Mouse (Mus musculus): ENCODE measurements around the gene Tmem120b.

Tmem120b gene

GRCm38 (mm10) chr5:123142161-123143157 lies 74.2 kb downstream of the Tmem120b start, which contains the start of gene Setd1b:
Gene Setd1b, plus strand, starts transcription at chr5:123142193.
- DNase-seq, result peak; percentile 60 to 62

DNA sequence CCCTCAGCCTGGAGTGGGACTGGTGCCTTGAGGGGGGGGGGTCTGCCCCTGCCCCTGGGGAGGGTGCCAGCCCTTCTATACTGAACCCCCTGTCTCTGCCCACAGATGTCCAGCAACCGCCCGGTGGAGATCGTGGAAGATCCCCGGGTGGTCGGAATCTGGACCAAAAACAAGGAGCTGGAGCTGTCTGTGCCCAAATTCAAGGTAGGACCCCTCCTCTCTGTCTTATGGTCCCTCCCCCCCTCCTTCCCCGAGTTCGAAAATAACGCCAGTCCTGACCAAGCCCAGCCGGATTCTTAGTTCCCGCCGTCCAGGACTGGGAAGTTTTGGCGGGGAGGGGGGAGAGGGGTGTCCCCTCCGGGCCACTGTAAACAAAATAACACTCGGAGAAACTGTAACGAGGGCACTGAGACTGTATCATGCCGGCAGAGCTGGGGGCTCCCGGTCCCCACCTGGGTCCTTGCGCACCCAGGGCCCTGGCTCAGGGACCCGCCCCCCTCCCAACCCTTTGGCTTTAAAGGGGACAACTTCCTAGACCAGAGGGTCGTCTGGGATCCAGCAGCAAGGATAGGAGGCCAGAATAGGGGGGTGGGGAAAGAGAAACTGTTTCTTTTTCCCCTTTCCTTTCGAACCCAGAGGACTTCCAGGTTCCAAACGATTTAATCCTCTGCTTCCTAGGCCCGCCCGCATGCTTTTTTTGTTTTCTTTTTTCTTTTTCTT lies 75.2 kb downstream of the Tmem120b start:
- no peak for DNase-seq

- DNase-seq, result no peak
Observed at GRCm38 (mm10) chr5:123143971-123144745, 75.9 kb downstream of the Tmem120b start.

DNA sequence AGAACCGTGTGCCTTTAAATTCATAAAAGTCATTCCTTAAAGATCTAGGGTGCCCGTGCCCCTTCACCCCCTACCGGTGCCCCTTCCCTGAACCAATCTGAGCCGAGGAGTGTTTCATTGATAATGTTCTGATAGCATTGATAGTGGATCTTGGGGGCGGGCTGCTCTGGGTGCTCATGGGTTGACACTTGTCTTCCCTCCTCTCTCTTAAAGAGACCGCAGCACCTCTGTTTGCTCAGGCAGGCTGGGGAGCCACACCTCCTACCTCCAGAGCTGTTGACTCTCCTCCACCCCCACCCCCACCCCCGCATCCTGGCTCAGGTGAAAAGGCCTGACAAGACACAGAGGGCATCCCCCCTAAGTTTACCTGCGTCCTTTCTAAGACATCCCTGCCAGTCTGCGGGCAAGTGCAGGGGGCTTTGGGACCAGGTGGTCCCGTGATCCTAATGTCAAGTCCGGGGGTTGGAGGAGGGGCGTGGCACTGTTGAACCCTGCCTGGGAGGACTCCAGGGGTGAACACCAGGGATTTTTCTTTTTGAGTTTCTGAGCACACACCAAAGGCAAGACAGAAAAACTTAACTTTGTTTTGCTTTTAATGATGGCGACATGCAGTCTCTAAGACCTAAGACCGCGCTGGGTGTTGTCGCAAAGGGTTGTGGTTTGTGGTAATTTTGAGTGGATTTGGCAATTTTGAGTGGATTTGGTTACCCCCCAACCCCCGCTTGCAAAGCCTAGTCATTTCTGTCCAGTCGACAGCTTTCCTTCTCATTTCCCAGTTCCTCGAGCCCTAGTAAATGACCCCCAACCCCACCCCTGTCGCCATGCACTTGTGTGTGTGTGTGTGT lies 76.8 kb downstream of the Tmem120b start:
- no peak for DNase-seq

- DNase-seq, result no peak
Observed at GRCm38 (mm10) chr5:123146357-123146756, 78.1 kb downstream of the Tmem120b start.

DNA sequence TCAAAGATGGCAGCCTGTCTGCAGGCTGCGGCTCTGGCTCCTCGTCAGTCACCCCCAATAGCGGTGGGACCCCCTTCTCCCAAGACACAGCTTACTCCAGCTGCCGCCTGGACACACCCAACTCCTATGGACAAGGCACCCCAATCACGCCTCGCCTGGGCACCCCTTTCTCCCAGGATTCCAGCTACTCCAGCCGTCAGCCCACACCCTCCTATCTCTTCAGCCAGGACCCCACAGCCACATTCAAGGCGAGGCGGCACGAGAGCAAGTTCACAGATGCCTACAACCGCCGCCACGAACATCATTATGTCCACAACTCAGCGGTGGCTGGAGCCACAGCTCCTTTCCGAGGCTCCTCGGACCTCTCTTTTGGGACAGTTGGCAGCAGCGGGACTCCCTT lies 79.4 kb downstream of the Tmem120b start:
- no peak for DNase-seq

DNA sequence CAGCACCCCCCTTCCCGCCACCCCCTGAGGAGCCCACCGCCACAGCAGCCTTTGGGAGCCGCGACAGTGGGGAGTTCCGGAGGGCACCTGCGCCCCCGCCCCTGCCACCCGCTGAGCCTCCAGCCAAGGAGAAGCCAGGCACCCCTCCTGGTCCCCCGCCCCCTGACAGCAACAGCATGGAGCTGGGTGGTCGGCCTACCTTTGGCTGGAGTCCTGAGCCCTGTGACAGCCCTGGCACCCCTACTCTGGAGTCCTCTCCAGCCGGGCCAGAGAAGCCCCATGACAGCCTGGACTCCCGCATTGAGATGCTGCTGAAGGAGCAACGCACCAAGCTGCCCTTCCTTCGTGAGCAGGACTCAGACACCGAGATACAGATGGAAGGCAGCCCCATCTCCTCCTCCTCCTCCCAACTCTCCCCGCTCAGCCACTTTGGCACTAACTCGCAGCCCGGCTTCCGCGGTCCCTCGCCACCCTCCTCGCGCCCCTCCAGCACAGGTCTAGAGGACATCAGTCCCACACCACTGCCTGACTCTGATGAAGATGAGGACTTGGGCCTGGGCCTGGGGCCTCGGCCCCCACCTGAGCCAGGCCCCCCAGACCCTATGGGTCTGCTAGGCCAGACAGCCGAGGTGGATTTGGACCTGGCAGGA lies 80.0 kb downstream of the Tmem120b start:
- DNase-seq, result no peak

DNA sequence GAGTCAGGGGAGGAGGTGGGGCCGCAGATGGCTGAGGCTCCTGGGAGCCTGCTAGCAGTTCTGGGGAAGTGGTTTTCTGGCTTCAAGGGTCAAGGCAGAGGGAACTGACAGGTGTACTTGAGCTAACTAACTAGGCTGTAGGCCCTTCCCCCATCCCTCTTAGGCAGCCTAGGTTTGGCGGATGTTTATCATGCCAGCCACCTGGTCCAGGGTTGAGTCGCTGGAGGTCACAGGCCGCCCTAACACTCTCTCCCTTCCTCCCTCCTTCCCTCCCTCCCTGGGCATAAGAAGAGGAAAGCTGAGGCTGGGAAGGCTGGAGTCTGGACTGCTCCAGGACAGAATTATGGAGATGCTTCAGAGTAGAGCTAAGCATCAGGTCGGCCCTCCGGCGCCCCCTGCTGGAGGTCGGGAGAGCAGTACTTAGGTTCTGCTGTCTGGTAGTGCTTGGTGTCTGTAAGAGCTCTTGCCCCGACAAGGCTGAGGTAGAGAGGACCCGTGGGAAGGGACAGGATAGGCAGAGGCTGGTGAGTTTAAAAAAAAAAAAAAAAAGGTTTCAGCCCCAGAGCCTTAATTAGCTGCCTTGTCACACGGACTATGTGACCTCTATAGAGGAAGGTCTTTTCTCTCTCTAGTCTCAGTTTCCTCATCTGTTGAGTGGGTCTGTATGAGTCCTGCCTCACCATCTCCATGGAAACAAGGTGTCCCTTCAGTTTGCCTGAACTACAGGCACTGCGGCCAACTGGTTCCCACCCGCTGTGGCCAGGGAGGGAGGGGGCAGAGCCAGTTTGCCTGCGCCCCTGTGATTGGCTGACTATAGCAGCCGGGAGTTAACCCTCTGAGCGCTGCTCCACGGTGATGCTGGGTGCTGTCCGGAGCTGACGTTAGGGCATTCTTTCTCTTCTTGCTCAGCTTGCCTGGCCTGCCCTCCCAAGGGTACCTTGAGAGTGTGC lies 81.5 kb downstream of the Tmem120b start:
- peak; percentile 79 to 90 for DNase-seq

DNA sequence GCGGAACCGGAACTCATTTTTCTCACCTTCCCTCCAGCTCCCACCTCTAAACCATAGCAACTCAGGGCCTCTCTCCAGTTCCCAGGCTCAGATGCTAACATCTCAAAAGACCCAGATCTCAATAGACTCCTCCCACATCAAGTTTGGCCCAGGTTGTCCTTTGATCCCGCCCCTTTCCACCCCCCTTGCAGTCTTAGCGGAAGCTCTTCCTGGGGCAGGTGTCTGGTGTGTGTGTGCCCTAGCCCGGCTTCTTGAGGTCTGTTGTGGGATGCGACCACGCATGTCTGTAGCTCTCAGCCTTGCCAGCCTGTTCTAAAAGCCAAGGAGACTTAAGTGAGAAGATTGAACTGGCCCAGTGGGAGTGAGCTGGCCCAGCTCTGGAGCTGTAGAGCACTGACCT lies 82.4 kb downstream of the Tmem120b start:
- peak; percentile 65 to 67 for DNase-seq

DNA sequence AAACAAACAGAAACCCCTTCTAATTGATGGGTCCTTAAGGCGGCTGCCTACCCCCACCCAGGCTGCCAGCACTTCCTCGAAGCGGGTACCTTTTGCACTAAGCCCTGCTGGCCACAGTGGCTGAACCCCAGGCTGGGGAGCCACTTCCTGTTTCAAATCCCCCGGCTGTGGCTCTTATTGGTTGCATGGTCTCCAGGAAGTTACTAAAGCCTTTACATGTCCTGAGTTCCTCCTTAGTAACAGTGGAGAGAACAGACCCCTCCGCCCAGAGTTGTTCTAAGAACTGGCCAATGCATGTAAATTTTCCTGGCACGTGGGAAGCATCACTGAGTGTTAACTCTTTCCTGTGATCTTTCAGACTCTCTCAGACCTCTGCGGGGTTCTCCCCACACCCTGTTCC lies 82.9 kb downstream of the Tmem120b start:
- DNase-seq, result peak; percentile 72 to 77

- DNase-seq, result no peak
Observed at GRCm38 (mm10) chr5:123151707-123152362, 83.6 kb downstream of the Tmem120b start.

GRCm38 (mm10) chr5:123152901-123153300 lies 84.7 kb downstream of the Tmem120b start:
- DNase-seq, result peak in 1 of 2 experiments; percentile 17

DNA sequence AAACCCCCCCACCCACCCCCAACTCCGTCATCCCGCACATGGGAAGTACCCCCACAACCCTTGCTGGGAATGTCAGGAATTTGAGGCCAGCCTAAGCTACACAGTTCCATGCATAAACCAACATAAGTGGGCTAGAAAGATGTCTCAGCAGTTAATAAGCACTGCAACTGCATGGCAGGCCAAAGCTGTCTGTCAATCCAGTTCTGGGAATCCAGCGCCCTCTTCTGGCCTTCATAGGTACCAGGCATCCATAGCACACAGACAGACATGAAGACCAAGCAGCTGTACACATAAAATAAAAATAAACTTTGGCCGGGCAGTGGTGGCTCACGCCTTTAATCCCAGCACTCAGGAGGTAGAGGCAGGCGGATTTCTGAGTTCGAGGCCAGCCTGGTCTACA lies 87.2 kb downstream of the Tmem120b start:
- DNase-seq, result peak; percentile 57 to 70

DNA sequence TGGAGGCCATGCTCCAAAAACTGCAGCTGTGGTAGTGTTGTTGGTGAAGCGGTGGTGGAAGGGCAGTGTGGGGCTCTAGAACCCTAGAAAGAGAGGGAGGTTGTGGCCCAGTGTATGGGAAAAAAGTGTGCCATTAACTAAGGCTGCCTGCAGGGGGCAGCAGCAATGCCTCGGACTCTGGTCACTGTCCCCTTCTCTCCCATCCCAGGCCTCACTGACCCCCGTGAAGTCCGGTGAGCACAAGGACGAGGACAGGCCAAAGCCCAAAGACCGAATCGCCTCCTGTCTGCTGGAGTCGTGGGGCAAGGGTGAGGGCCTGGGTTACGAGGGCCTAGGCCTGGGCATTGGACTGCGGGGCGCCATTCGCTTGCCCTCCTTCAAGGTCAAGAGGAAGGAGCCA lies 88.5 kb downstream of the Tmem120b start:
- peak in 1 of 2 experiments; percentile 16 for DNase-seq

GRCm38 (mm10) chr5:123157972-123158371 lies 89.8 kb downstream of the Tmem120b start:
- no peak for DNase-seq

DNA sequence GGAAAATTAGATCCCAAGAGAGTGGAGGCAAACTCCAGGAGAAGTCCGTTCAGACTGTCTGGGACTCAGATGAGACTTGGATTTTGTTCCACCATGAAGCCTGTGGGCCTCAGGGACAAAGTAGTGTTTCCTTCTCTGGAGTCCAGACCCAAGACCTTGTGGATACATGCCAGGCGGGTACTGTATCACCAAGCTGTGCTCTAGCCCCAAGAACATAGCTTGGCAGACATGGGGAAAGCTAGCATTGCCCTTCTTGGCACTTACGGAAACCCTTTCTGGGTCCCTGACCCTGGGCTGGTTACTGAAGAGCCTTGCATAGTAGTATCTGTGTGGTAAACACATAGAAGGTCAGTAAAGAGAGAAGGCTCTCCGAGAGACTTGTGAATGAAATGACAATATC lies 91.2 kb downstream of the Tmem120b start:
- no peak for DNase-seq

- DNase-seq, result no peak
Observed at GRCm38 (mm10) chr5:123159866-123160265, 91.7 kb downstream of the Tmem120b start.

GRCm38 (mm10) chr5:123160341-123160740 lies 92.1 kb downstream of the Tmem120b start:
- no peak for DNase-seq

DNA sequence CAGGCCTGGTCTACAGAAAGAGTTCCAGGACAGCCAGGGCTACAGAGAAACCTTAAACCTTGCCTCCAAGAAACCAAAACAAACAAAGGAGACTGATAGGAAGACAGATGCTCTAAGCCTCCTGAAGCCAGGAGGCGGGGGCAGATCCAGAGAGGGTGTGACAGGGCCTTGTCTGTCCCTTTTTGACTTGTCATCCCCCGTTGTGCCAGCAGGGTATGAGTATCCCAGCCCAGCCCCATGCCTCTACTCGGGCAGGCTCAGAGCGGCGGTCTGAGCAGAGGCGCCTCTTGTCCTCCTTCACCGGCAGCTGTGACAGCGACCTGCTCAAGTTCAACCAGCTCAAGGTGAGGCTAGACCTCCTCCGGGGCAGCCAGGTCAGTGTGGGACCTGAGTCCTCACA lies 94.7 kb downstream of the Tmem120b start:
- no peak for DNase-seq

- no peak for DNase-seq
Observed at GRCm38 (mm10) chr5:123166437-123166836, 98.2 kb downstream of the Tmem120b start.
